Mouse (Mus musculus) stomach, postnatal 0 days (tissue): Measurements from ENCODE around the gene Lrrc3c. TPM values are rescaled to one million over a fixed set of nuclear protein-coding genes. Genes with fewer than 3 reads are reported as not detected.

Experiments used
- ATAC-seq: fragments of 200-750 bp; cut with Nextera tagmentation; 2 replicates; pipeline ENCODE4 v1.8.0; 2017; ENCODE audit not compliant: low FRiP score, low TSS enrichment
- DNase-seq: peaks from one replicate; pipeline ENCODE4 v3.0.0-alpha.2; 2016; ENCODE audit warnings: low spot score
- H3K27ac ChIP-seq: fragments of 300-500 bp; sonication (generic); replicated peaks from 2 replicates; pipeline ENCODE4 v1.5.1; 2014; ENCODE audit warnings: mild to moderate bottlenecking, control low read depth
- H3K27me3 ChIP-seq: fragments of 300-500 bp; sonication (generic); 2 replicates; pipeline ENCODE4 v1.6.1; 2014; ENCODE audit warnings: low read length; ENCODE audit not compliant: control insufficient read depth, insufficient read depth
- H3K36me3 ChIP-seq: fragments of 300-500 bp; sonication (generic); 2 replicates; pipeline ENCODE4 v1.6.1; 2014; ENCODE audit warnings: low read length, mixed read lengths; ENCODE audit not compliant: control insufficient read depth, insufficient read depth
- H3K4me1 ChIP-seq: fragments of 300-500 bp; sonication (generic); replicated peaks from 2 replicates; pipeline ENCODE4 v1.6.1; 2014; ENCODE audit warnings: antibody characterized with exemption; ENCODE audit not compliant: control insufficient read depth, insufficient read depth
- H3K4me2 ChIP-seq: fragments of 300-500 bp; sonication (generic); replicated peaks from 2 replicates; pipeline ENCODE4 v1.6.1; 2014; ENCODE audit warnings: low read depth, mild to moderate bottlenecking, control low read depth, moderate library complexity
- H3K4me3 ChIP-seq: fragments of 300-500 bp; sonication (generic); 2 replicates; pipeline ENCODE4 v1.5.1; 2014; ENCODE audit warnings: low read depth, low read length, control low read depth
- H3K9ac ChIP-seq: fragments of 300-500 bp; sonication (generic); 2 replicates; pipeline ENCODE4 v1.6.1; 2014; ENCODE audit warnings: mild to moderate bottlenecking, low read length, control low read depth, mixed read lengths
- H3K9me3 ChIP-seq: fragments of 300-500 bp; sonication (generic); 2 replicates; pipeline ENCODE4 v1.6.1; 2016; ENCODE audit warnings: low read length; ENCODE audit not compliant: control insufficient read depth
- CTCF ChIP-seq: IDR thresholded peaks from 2 replicates; pipeline ENCODE4 v1.5.1; 2016; ENCODE audit warnings: antibody characterized with exemption, low read depth, mild to moderate bottlenecking, moderate library complexity
- EP300 ChIP-seq: optimal IDR thresholded peaks from 2 replicates; pipeline ENCODE3; 2016; ENCODE audit warnings: antibody characterized with exemption
- WGBS: fragments of 180-500 bp; shearing (Covaris S2); extraction: QIAGEN DNeasy Blood & Tissue Kit; methylation state at CpG from one replicate; pipeline ENCODE4 v1.1.7; 2014; 5-methylcytosine and 5-hydroxymethylcytosine counted together
- polyA plus RNA-seq: library from polyadenylated mRNA; unstranded; fragments of >200 nt; fragmentation: Nextera tagmentation; extraction: Ambion mirVana; gene quantifications from 2 replicates; pipeline ENCODE4 v1.2.1, GENCODE M21; 2015

Lrrc3c gene
- polyA plus RNA-seq, 1 experiment from 2014 or later: not detected

DNA sequence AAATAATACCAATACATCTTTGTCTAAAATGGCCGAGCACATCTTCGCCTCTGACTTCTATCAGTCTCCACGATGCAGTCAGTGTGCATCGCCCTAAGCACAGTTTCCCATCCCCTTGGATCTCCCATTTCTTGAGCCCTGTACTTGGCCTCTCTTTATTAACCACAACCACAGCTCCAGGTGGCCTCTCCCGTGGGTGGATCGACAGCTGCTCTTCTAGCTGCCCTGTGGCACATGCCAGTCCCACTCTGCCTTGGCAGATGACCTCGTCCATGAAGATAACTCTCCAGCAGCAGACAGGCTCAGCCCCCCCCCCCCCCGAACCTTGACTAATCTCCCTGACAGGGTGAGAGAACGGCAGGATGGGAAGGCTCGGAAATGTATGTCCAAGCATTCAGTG, 2.6 kb upstream of the Lrrc3c start:
- Histone ChIP-seq H3K4me1 (peaks cover 3% of the 10 kb centered on the region; the same call in 1 of the 2 replicates), H3K4me2 (no peak overlapping the region), H3K27me3 (no peaks in the 10 kb centered on the region; the same call in 1 of the 2 replicates), H3K9me3 (no peaks in the 10 kb centered on the region), H3K9ac (no peak overlapping the region), H3K4me3 (no peak overlapping the region), H3K27ac (no peak overlapping the region), H3K36me3 (no peaks in the 10 kb centered on the region)
- no peak for ATAC-seq
- WGBS: 77% methylated on average over 10 of the region's 10 CpGs
- DNase-seq: no peak
- no peak for TF ChIP-seq CTCF
- TF ChIP-seq EP300: no peak

DNA sequence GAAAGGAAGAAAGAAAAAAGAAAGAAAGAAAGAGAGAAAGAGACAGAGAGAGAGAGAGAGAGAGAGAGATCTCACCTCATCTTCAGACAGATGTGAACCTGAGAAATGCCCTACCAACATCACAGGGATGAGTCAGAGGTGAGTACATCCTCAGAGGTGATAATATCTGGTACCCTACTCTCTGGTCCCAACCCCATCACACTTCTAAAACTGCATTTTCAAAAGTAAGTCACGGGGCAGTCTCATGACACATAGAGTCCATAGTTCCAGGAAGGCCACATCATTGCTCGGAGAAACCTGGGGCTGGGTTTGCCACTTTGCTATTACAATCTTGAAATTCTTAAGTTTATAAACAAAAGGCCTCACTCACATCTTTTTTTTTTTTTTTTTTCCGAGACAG, 2.1 kb upstream of the Lrrc3c start:
- ATAC-seq (no peak), DNase-seq (no peak)
- TF ChIP-seq CTCF: no peak
- Histone ChIP-seq H3K27me3 (no peaks in the 10 kb centered on the region; the same call in 1 of the 2 replicates), H3K36me3 (no peaks in the 10 kb centered on the region), H3K27ac (no peak overlapping the region), H3K4me1 (peaks cover 3% of the 10 kb centered on the region; the same call in 1 of the 2 replicates), H3K9ac (no peak overlapping the region), H3K4me3 (no peak overlapping the region), H3K9me3 (no peaks in the 10 kb centered on the region), H3K4me2 (no peak overlapping the region)
- 78% methylated on average over 3 of the region's 3 CpGs for WGBS

- Histone ChIP-seq H3K4me2 (no peak overlapping the region), H3K4me1 (peaks cover 6% of the 10 kb centered on the region; the same call in 1 of the 2 replicates), H3K9me3 (no peaks in the 10 kb centered on the region), H3K27me3 (no peaks in the 10 kb centered on the region; the same call in 1 of the 2 replicates), H3K9ac (no peak overlapping the region), H3K36me3 (no peaks in the 10 kb centered on the region), H3K27ac (no peak overlapping the region), H3K4me3 (no peak overlapping the region)
- TF ChIP-seq EP300: no peak
- peak; percentile 85 for TF ChIP-seq CTCF
- ATAC-seq (peak; percentile 44; the same call in 1 of the 2 replicates), DNase-seq (peak; percentile 80)
- 36% methylated on average over 6 of the region's 6 CpGs for WGBS
Measured at GRCm38 (mm10) chr11:98597363-98597762, 728 bp upstream of the Lrrc3c start.

DNA sequence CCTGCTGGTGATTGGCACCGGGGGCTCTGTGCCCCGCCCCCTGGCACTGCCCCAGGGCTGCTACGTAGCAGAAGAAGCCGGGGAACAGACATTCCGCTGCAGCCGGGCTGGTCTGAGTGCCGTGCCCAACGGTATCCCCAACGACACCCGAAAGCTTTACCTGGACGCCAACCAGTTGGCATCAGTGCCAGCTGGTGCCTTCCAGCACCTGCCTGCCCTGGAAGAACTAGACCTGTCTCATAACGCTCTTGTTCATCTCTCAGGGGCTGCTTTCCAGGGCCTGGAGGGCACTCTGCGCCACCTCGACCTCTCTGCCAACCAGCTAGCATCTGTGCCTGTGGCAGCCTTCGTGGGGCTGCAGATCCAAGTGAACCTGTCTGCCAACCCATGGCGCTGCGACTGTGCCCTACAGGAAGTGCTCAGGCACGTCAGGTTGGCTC, 780 bp downstream of the Lrrc3c start:
- Histone ChIP-seq H3K4me1 (peaks cover 6% of the 10 kb centered on the region; the same call in 1 of the 2 replicates), H3K27ac (no peak overlapping the region), H3K4me2 (peak overlapping the region; percentile 11; the same call in 1 of the 2 replicates), H3K27me3 (no peaks in the 10 kb centered on the region; the same call in 1 of the 2 replicates), H3K36me3 (no peaks in the 10 kb centered on the region), H3K9ac (no peak overlapping the region), H3K4me3 (no peak overlapping the region), H3K9me3 (no peaks in the 10 kb centered on the region)
- no peak for ATAC-seq
- WGBS: 50% methylated on average over 18 of the region's 18 CpGs
- TF ChIP-seq EP300 (no peak), CTCF (no peak)
- DNase-seq: peak; percentile 32

GRCm38 (mm10) chr11:98599291-98599690, 1.2 kb downstream of the Lrrc3c start:
- Histone ChIP-seq H3K4me3 (no peak overlapping the region), H3K4me1 (peaks cover 6% of the 10 kb centered on the region; the same call in 1 of the 2 replicates), H3K9me3 (no peaks in the 10 kb centered on the region), H3K4me2 (no peak overlapping the region), H3K36me3 (no peaks in the 10 kb centered on the region), H3K27me3 (no peaks in the 10 kb centered on the region; the same call in 1 of the 2 replicates), H3K9ac (no peak overlapping the region), H3K27ac (no peak overlapping the region)
- DNase-seq (no peak), ATAC-seq (peak; percentile 27)
- TF ChIP-seq EP300 (no peak), CTCF (no peak)
- 34% methylated on average over 18 of the region's 18 CpGs for WGBS

DNA sequence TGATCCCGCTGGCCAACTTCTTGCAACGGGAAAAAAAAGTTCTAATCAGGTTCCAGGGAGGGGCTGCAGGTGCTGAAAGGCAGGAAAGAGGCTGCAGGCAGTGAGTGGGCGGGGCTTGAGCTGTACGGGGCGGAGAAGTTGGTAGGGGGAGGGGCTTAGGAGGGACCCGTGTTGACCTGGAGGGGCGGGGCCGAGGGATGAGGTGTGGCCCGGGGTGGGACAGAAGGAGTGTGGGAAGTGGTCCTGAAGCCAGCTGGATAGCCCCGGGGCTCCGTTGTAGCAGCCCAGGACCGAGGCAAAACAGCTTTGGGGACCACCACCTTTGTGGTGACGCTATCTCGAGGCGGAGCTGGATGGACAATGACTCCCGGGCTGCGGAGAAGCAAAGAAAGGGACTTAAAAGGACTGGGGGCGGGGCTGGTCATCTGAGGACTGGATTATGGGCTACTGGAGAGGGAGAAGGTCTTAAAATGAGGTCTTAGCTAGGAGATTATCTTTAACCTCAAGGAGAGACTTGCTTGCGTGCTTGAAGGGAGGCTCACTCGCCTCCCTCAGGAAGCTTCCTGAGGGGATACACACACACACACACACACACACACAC, 4.1 kb downstream of the Lrrc3c start:
- 2% methylated on average over 20 of the region's 20 CpGs for WGBS
- Histone ChIP-seq H3K9ac (no peak overlapping the region), H3K4me2 (peak overlapping the region; percentile 45), H3K36me3 (no peaks in the 10 kb centered on the region), H3K4me1 (peaks cover 6% of the 10 kb centered on the region; the same call in 1 of the 2 replicates), H3K27me3 (no peaks in the 10 kb centered on the region; the same call in 1 of the 2 replicates), H3K4me3 (peak overlapping the region; percentile 27), H3K27ac (no peak overlapping the region), H3K9me3 (no peaks in the 10 kb centered on the region)
- ATAC-seq (peak; percentile 51; the same call in 1 of the 2 replicates), DNase-seq (peak; percentile 88)
- TF ChIP-seq CTCF (no peak), EP300 (no peak)
